Mouse (Mus musculus) urinary bladder, postnatal 4 days (tissue): ENCODE measurements around the gene Zfp111.

ENCODE experiments used
- DNase-seq, 2 experiments: peaks; one replicate each; pipeline ENCODE4 v3.0.0; 2021 to 2022; ENCODE audit warnings: low spot score in 2 of 2

Zfp111 gene

GRCm38 (mm10) chr7:24211343-24211742 is at the start of gene Zfp111:
Gene Zfp111 (minus strand): TSS chr7:24211443.
- DNase-seq: no peak

DNA sequence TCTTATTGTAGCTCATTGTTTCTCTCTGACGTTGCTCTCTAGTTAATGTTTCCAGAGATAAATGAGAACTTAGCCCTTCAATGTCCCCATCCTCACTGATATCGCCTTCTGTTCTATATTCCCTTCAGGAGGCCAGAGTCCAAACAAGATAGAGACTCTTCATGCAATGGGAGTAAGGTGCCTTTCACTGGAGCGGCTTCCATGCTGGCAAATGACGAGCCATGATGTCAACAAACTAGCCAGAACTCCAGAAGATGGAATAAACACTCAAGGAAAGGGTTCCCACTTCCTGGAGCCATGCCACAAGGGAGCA is 48.7 kb upstream of the Zfp111 start:
- no peak for DNase-seq

DNA sequence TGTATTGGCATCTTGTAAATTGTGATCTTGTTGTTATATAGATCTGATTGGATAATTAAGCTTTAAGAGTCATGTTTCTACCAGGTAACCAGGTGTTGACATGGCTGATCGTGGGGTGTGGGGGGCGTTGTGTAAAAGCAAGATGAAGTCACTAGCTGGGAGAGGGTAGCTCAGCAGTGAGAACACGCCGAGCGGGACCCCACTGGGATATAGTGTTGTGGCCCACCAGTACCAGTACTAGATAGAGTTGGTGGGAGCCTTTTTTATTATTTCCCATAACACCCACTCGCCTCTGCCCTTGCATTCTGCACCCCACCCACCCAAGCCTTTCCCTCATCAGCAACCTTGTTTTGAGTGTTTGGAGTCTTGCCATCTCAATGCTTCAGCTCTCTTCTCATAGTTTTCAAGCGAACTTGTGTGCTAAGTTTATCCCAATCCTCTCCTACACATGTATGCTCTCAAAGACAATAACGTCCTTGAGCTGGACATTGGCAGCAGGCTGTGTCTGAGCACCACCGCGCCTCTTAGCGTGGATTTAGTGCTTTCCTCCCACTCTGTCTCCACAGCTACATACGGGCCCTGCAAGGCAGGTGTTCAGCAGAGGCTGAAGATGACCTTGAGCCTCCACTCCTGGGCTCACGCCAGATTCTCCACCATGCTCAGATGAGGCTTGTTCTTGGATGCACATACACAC is 48.2 kb upstream of the Zfp111 start:
- peak in 1 of 2 experiments; percentile 22 for DNase-seq

- peak; percentile 70 to 75 for DNase-seq
These were observed 43.6 kb upstream of the Zfp111 start, which contains the start of gene Zfp108 for GRCm38 (mm10) chr7:24254633-24255474. Gene Zfp108 (plus strand): TSS chr7:24254794.

DNA sequence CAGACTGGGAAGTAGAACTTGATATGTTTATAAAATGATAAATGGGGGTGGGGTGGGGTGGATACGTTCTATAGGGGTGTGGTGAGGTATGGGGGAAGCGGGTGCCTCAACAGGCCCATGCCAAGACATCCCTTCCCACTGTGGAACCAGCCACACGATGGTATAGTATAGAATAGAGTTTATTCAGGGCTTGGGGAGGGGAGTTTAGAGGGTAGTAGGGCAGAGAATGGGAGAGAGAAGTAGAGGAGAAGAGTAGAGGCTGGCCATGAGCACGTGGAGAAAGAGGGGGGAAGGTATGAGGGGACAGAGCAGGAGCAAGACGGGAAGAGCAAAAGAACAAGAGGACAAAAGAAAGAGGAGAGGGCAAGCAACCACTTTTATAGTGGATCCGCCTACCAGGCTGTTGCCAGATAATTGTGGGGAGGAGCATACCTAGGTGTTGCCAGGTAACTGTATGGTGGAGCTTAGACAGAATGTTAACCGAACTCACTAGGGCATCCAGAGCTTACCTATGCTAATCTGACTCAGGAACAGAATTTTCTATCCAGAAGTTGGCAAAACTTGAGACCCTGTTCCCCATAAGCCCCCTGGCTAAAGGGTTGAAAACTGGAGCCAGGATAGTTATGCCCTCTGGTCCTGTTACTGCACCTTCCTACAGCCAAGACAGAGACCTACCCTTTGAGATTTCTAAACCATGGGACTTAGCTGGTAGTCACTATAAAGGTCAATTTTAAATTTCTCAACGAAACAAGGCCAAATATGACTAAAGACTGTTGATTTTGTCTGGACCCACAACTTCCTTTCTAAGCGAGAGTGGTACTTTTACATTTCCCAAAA is 42.8 kb upstream of the Zfp111 start:
- no peak for DNase-seq

DNA sequence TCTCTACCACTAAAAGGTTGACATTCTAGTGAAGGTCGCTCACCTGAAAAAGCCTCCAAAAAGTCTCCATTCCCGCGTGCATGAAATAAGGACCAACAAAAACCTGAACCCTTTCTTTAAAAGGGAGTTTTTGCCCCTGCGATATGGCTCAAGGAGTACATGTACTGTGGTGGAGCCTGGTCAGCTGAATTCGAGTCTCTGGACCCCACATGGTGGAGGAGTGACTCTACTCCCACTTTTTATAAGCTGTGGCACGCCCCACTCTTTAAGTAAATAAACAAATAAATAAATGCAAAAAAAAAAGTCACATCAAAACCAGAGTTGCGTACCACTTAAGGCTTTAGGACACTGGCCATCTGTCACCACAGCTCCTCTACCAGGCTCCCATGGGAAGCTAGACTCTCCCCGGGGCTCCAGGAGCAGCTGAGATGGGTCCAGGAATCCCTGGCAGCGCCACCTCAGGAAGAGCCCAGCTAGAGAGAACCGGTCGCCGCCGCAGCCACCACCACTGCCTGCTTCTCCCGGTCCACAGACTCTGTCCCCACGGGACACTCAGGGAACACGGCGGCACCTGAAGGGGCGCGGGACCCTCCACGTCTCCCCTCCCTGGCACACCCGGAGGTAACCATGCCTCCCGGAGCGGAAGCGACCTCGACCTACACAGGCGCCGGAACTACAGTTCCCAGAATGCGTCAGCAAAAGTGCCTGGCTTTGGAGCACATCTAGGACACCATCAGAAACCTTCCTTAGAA is 26.0 kb upstream of the Zfp111 start, which contains the start of gene Zfp109:
Gene Zfp109 (minus strand): TSS at position 521 of the 752 bp plus-strand sequence.
- DNase-seq: peak; percentile 42 to 63

- no peak for DNase-seq
These were observed 947 bp downstream of the Zfp111 start for GRCm38 (mm10) chr7:24210296-24210695.

GRCm38 (mm10) chr7:24208282-24208886 is 2.9 kb downstream of the Zfp111 start:
- DNase-seq: peak in 1 of 2 experiments; percentile 30

DNA sequence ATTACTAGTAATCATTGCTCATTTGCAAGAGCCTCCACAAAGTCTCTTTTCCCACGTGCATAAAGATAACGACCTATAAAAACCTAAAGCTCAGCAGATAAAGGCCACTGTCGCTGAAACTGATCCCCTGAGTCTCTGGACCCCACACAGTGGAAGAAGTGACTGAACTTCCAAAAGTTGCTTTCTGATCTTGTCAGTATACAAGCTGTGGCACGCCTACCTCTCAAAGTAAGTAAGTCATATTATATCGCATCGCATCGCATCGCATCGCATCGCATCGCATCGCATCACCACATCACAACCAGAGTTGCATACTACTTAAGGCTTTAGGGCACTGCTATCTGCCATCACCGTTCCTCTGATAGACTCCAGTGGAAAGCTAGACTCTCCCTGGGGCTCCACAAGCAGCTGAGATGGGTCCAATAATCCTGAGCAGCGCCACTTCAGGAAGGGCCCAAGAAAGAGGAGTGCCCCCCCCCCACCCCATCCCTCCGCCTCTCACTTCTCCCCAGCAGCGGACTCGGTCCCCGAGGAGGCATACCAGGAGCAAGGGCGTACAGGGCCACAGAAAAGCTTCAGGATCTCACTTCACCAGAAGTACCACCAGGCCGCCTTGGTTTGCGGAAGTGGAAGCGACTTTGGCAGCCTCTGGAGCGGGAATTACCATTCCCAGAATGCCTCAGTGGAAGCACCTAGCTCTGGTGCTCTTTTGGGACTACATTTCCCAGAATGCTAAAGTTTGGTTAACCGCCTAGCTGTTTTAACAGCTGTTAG is 3.6 kb downstream of the Zfp111 start:
- DNase-seq: peak; percentile 43 to 68

GRCm38 (mm10) chr7:24196961-24197360 is 14.3 kb downstream of the Zfp111 start:
- DNase-seq: peak in 1 of 2 experiments; percentile 34

- DNase-seq: no peak
These were observed 18.1 kb downstream of the Zfp111 start for GRCm38 (mm10) chr7:24193157-24193556.

GRCm38 (mm10) chr7:24191361-24191760 is 19.9 kb downstream of the Zfp111 start:
- DNase-seq: no peak

- no peak for DNase-seq
These were observed 21.7 kb downstream of the Zfp111 start for GRCm38 (mm10) chr7:24189571-24189944.

DNA sequence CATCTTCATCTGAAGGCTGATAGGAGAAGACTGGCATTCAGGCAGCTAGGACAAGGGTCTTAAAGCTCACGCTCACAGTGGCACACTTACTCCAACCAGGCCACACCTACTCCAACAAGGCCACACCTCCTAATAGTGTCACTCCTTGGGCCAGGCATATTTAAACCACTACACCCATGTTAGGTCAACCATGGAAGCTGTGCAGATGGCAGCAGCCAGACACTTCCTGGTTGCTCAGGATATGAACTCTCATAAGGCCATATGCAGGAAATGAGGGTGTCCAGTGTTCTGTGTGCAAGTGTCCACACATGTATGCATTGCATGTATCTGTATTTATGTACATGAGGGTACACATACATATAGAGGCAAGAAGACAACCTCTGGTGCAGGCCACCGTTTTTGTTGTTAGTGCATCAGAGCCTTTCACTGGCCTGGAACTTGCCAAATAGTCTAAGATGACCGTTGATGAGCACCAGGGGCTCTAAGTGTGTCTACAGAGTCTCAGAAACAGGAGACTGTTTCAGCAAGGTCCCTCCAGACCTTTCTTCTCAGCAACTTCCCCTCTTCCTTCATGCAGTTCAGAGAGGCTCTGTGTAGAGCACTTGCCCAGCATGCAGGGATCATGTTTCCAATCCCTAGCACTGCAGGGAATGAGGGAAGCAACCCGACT is 22.2 kb downstream of the Zfp111 start:
- no peak for DNase-seq

- no peak for DNase-seq
These were observed 23.6 kb downstream of the Zfp111 start for GRCm38 (mm10) chr7:24187611-24188010.

- no peak for DNase-seq
These were observed 35.9 kb downstream of the Zfp111 start for GRCm38 (mm10) chr7:24175337-24175711.

DNA sequence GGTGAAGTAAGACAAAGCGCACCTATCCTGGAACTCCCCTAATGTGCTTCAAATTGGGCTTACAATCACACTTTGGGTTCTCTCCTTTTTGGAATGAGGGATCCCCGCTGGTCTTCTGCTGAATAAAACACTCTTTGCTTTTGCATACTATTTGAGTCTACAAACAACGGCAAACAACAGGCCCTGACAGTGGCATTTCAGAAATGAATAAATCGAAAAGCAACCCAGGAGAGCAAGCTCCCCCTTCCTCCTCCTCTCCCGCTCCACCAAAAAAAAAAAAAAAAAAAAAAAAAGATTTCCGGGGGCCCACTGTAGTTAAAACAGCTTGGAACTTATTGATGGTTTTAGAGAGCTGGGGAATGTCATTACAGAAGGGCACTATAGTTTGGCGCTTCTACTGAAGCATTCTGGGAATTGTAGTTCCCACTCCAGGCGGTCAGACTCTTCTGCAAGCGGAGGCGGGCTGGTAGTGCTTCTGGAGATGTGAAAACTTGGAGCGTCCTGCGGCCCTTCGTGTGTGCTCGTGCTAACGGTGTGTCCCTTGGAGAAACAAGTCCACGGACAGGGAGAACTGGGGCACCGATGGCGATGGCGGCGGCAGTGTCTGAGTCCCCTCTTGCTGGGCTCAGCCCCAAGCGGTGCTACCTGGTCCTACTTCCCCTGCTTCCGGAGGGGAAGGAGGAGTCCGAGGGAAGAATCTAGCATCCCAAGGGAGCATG is 36.5 kb downstream of the Zfp111 start, which contains the start of gene Zfp114:
Gene Zfp114 (plus strand): TSS at position 443 of the 719 bp plus-strand sequence.
- peak; percentile 67 for DNase-seq

GRCm38 (mm10) chr7:24172191-24172590 is 39.1 kb downstream of the Zfp111 start:
- DNase-seq: no peak

- DNase-seq: no peak
These were observed 58.0 kb downstream of the Zfp111 start for GRCm38 (mm10) chr7:24153272-24153671.
